Mouse (Mus musculus): ENCODE results near the gene Col15a1.

The Col15a1 gene

GRCm38 (mm10) chr4:47309886-47310625, 102.1 kb downstream of the Col15a1 start:
- DNase-seq (ENCODE audit: low spot score) = no peak

- DNase-seq (ENCODE audit: low spot score) = no peak
Observed at GRCm38 (mm10) chr4:47310812-47311211, 102.9 kb downstream of the Col15a1 start.

- DNase-seq (ENCODE audit: low spot score) = no peak
Observed at GRCm38 (mm10) chr4:47311467-47311866, 103.5 kb downstream of the Col15a1 start.

- DNase-seq (ENCODE audit: low spot score) = no peak
Observed at GRCm38 (mm10) chr4:47311929-47312328, 104.0 kb downstream of the Col15a1 start.

GRCm38 (mm10) chr4:47312676-47313075, 104.7 kb downstream of the Col15a1 start:
- DNase-seq (ENCODE audit: low spot score) = no peak

- DNase-seq (ENCODE audit: low spot score) = no peak
Observed at GRCm38 (mm10) chr4:47313710-47314410, 105.9 kb downstream of the Col15a1 start.

GRCm38 (mm10) chr4:47315458-47315857, 107.5 kb downstream of the Col15a1 start:
- DNase-seq (ENCODE audit: low spot score) = no peak

- DNase-seq (ENCODE audit: low spot score) = no peak
Observed at GRCm38 (mm10) chr4:47316432-47316831, 108.5 kb downstream of the Col15a1 start.

GRCm38 (mm10) chr4:47319561-47320321, 111.8 kb downstream of the Col15a1 start:
- no peak for DNase-seq (ENCODE audit: low spot score)

- no peak for DNase-seq (ENCODE audit: low spot score)
Observed at GRCm38 (mm10) chr4:47322315-47322714, 114.4 kb downstream of the Col15a1 start.

GRCm38 (mm10) chr4:47324206-47324605, 116.2 kb downstream of the Col15a1 start:
- DNase-seq (ENCODE audit: low spot score) = no peak

GRCm38 (mm10) chr4:47327782-47328181, 119.8 kb downstream of the Col15a1 start:
- no peak for DNase-seq (ENCODE audit: low spot score)

GRCm38 (mm10) chr4:47329285-47329684, 121.3 kb downstream of the Col15a1 start:
- DNase-seq (ENCODE audit: low spot score) = no peak

GRCm38 (mm10) chr4:47330378-47331052, 122.6 kb downstream of the Col15a1 start:
- DNase-seq (ENCODE audit: low spot score) = no peak

- DNase-seq (ENCODE audit: low spot score) = no peak
Observed at GRCm38 (mm10) chr4:47332812-47333343, 124.9 kb downstream of the Col15a1 start.

GRCm38 (mm10) chr4:47333541-47333940, 125.6 kb downstream of the Col15a1 start:
- no peak for DNase-seq (ENCODE audit: low spot score)

- DNase-seq (ENCODE audit: low spot score) = no peak
Observed at GRCm38 (mm10) chr4:47336941-47337600, 129.1 kb downstream of the Col15a1 start.

- no peak for DNase-seq (ENCODE audit: low spot score)
Observed at GRCm38 (mm10) chr4:47342632-47343031, 134.7 kb downstream of the Col15a1 start.

- DNase-seq (ENCODE audit: low spot score) = no peak
Observed at GRCm38 (mm10) chr4:47347022-47347421, 139.1 kb downstream of the Col15a1 start.

- no peak for DNase-seq (ENCODE audit: low spot score)
Observed at GRCm38 (mm10) chr4:47349759-47350158, 141.8 kb downstream of the Col15a1 start.

- DNase-seq (ENCODE audit: low spot score) = no peak
Observed at GRCm38 (mm10) chr4:47351386-47352049, 143.6 kb downstream of the Col15a1 start.

All from urinary bladder, postnatal 10 days (tissue).